Mouse (Mus musculus): ENCODE results near the gene Nipal1. TPM values are rescaled to one million over a fixed set of nuclear protein-coding genes. Genes with fewer than 3 reads are reported as not detected.

The Nipal1 gene
- not detected for total RNA-seq (2023)

GRCm38 (mm10) chr5:72647418-72647907 is at the start of gene Nipal1:
Gene Nipal1 (plus strand): TSS chr5:72647795.

DNA sequence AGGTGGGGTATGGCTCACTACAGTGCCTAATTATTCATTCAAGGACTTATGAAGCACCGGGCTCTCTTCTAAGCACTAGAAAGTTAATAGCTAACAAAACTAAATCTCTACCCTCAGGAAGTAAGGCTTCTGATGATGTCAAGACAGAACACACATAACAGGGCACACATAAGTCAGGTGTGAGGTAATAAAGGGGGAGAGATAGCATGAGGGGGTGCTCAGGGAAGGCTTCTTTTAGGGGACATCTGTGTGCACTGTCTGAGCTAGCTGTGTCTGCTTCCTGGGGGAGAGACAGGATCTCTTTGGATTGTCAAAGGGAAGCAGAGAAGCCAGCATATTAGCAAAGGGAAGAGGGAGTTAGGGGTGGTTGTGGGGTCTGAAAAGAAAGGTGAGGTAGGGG is 3.4 kb upstream of the Nipal1 start, which contains the start of gene Cnga1:
Cnga1 (minus strand) TSS at position 101 of the 400 bp plus-strand sequence.

Other genes starting within 250 kb of the Nipal1 start
- not detected for gene Corin, start 143.3 kb upstream of the Nipal1 start, total RNA-seq (2023)
- gene Nfxl1, start 88.1 kb upstream of the Nipal1 start, total RNA-seq (2023): 10 to 100 TPM; 26.5 to 30.1 TPM
- not detected for gene Zar1, start 66.5 kb upstream of the Nipal1 start, total RNA-seq (2023)
- not detected for gene Gm5868, start 60.2 kb upstream of the Nipal1 start, total RNA-seq (2023)
- not detected for gene Cnga1, start 3.5 kb upstream of the Nipal1 start, total RNA-seq (2023)
- gene Txk, start 105.0 kb downstream of the Nipal1 start, total RNA-seq (2023): 1 to 10 TPM; 1.3 to 1.4 TPM
- gene Tec, start 220.7 kb downstream of the Nipal1 start, total RNA-seq (2023): 10 to 100 TPM; 44.5 to 49.9 TPM